Mouse (Mus musculus) regulatory T cell (primary cell): Measurements from ENCODE around the gene Qrich2.

Experiments used
- in situ Hi-C: fragments of 300-600 bp; cut with MboI, MseI; formaldehyde crosslinking; loops from one replicate; pipeline ENCODE4 v1.15.1; 2025; ENCODE audit warnings: high pct_unique_total_duplicates

Qrich2 gene

GRCm38 (mm10) chr11:116445596-116446307 is 20.3 kb downstream of the Qrich2 start:
- in situ Hi-C loops, result loop anchor here (5.0 kb wide), 2 partner anchors 48 to 128 kb away; no protein-coding TSS in a partner anchor

- in situ Hi-C loops, result no loop called here
Observed at GRCm38 (mm10) chr11:116443935-116444334, 22.1 kb downstream of the Qrich2 start.

GRCm38 (mm10) chr11:116443311-116443710 is 22.7 kb downstream of the Qrich2 start:
- in situ Hi-C loops, result no loop called here

DNA sequence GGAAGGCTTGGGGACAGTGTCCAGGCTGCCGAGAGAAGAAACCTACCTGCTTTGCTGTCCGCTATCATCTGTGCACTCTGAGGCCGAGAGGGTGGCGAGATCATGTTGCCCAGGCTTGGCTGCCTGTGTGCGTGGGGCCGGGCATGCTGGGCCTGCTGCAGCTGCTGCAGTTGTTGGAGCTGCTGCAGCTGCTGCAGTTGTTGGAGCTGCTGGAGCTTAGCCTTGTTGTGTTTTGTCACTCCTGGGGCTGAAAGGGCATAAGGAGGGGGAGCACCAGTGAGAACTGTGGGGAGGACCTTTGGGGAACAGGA is 23.2 kb downstream of the Qrich2 start:
- in situ Hi-C loops, result no loop called here

DNA sequence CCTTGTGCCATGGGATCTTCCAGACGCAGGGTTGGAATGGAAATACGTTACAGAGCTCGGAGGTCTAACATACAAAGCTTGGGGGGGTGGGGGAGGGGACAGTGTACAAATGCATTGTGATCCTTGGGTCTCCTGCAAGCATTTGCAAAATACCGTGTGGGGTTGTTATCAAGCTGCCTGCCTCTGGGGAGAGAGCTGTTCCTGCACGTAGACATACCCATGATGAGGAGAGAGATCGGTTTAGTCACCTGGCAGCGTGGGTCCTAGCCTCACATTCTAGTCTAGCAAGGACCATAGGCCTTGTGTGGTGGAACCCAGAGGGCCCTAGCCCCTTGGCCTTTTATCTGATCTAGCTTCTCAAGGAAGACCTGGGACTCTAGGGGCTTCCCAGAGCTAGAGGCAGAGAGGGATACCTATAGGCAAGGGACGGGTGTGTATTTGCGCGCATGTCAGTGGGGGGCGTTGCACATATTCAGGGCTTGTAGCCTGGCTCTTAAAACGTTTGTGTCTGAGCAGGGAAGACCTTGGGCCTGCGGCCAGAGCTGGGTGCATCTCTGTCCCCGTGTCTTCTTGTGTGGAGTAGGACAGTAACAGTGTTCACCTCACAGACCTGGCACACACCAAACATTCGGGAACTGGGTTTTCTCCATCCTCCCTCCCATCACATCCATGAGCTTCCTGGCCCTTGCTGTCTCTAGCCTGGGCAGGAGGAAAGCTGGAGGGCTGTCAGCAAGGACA is 23.7 kb downstream of the Qrich2 start:
- in situ Hi-C loops, result no loop called here

- in situ Hi-C loops, result no loop called here
Observed at GRCm38 (mm10) chr11:116440408-116441068, 25.5 kb downstream of the Qrich2 start.

DNA sequence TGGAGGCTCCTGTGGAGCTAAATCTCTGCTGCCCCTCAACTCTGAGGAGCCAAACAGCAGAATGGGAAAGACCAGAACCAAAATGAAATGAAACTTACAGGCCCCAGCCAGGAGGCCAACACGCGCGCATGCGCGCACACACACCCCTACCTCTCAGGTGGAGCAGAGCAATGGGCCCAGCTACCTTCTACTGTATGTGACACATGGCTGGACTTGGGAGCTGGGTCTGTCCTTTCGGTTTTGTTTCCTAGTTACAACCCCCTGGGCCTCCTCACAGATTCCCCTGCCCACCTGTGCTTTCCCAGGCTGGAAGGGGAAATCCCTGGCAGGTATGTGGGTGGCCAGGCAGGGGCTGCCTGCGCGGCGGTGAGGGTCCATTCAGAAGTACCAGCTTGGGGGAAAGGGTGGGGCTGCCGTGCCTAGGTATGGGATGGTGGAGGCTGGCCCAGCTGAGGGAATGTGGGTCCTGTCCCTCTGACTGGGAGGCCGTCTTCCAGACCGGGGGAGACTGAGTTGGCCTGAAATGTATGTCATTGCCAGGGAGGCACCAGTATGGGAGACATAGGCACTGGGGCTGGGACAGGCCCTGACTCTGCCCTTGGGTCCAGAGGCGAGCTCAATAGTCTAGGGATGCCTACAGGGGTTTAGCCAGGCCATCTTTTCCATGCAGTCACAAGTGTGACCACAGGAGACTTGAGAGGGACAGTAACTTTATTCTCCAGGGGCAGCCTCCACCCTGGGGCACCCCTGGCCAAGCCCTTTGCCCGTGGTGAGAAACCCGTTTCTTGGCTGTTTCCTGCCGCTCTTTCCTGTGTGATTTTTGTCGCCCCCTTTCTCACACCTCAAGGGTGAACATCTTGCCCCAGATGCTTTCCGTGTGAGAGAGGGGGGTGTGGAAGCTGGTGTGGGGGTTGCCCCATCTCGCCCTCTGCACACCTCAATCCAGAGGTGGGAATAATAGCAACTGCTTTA is 26.5 kb downstream of the Qrich2 start:
- in situ Hi-C loops, result no loop called here

- in situ Hi-C loops, result no loop called here
Observed at GRCm38 (mm10) chr11:116437541-116437940, 28.5 kb downstream of the Qrich2 start.

DNA sequence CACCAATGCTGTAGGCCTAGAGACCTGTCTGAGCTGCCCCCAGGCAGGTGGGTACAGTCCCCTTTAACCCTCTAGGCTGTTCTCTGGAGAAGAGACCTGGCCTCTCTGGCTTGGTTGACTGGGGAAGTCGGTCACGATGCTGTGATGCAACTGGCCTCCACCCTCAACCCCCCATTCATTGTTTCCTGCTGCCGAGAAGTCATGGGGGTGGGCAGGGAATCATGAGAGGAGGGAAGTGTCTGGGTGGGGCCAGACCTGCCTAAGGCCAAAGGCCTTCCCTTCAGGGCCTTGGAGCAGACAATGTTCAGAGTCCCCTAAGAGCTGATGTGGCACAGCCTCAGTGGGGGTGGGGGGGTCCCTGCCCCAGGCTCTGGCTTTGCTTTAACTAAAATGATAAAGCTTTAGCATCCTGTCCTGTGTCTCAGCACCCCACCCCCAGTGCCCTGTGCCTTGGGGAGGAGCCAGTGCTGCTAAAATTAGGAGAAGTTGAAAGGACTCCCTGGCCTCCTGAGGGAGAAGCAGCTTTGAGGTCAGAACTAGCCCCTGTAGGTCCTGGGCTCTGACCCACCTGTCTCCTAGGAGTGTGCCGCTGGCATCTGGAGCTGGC is 29.2 kb downstream of the Qrich2 start:
- in situ Hi-C loops, result no loop called here

GRCm38 (mm10) chr11:116435992-116436724 is 29.9 kb downstream of the Qrich2 start:
- in situ Hi-C loops, result no loop called here

GRCm38 (mm10) chr11:116434967-116435752 is 30.9 kb downstream of the Qrich2 start:
- in situ Hi-C loops, result no loop called here

GRCm38 (mm10) chr11:116434287-116434966 is 31.6 kb downstream of the Qrich2 start:
- in situ Hi-C loops, result no loop called here

- in situ Hi-C loops, result no loop called here
Observed at GRCm38 (mm10) chr11:116433356-116434286, 32.4 kb downstream of the Qrich2 start, which contains the start of gene Ubald2. Gene Ubald2 (plus strand): TSS chr11:116434094.

DNA sequence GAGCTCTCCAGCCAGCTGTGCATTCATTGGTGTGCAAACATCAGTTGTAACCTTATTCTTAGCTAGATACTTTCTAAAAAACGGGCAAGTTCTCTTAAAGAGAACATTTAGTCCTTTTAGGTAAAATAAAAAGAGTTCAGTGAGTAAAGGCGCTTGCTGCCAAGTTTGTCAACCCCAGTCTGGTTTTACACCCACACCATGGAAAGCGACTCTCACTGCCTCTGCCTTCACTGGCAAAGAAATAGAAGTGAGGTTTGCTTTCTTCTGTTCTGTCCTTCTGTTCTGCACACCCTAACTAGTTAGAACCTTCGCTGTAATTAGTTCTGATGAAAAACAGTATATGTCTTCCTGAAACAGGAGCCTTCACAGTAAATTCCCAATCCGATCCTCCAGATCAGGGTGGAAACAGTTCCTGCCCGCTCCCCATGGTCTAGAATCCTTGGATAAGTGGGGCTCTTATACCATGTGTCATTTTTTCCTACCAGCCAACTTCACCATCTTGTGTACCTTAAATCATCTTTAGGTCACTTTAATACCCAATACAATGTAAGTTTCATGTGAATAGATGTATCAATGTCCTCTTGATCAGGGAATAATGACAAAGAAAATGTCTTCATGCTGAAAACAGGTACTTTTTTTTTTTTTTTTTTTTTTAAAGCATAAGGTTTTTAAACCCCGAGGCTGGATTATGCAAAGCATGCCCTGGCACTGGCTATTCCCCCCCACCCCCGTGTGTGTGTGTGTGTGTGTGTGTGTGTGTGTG is 33.3 kb downstream of the Qrich2 start:
- in situ Hi-C loops, result no loop called here

GRCm38 (mm10) chr11:116432127-116432526 is 33.9 kb downstream of the Qrich2 start:
- in situ Hi-C loops, result no loop called here

GRCm38 (mm10) chr11:116431428-116432077 is 34.5 kb downstream of the Qrich2 start:
- in situ Hi-C loops, result no loop called here
